Comparison of ENCODE assay signal across 27 mouse cellular contexts in the genomic region with DNA sequence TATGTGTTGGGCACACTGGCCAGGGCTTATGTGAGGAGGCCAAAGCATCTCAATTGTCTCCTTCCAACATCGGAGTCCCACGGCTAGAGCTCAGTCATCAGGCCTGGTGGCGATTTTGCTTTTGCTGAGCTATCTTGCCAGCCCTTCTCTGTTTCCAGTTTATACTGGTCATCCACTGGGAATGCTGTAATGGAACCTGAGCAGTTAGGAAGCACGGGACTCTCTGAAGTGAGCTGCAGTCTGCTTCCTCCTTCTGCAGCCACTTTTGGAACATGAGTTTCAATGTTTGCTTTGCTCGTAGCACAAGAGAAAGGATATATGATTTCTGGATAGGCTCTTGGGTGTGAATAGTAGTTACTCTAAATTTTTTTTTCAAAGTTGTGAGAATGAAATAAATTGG. TPM values are rescaled to one million over a fixed set of nuclear protein-coding genes. Genes with fewer than 3 reads are reported as not detected.
A peak's percentile ranks its signal among the peaks of the same experiment; 100 is the strongest.
DNase-seq lines count a peak whose midpoint lies in the region; ATAC-seq and TF ChIP-seq lines count a peak whose summit lies in the region.
"Had no signal": no experiment of that assay in that cellular context is flagged by ENCODE, and none has a peak within 500 bp of the region (broad histone marks: within the 10 kb centered on the region; RNA-seq: fewer than 3 reads in every experiment).

No protein-coding gene starts in this region.

- in situ Hi-C loops in ES-E14 (cut with MboI; ENCODE audit: low sequenced_read_pairs in 2 of 2, unreplicated experiment in 2 of 2) = no loop called here

- intact Hi-C loops in gastrocnemius, adult 2 months (cut with DNase I) = no loop called here

- no peak for ATAC-seq in liver, embryonic 13.5 days (ENCODE audit: low read depth)
- ATAC-seq in liver, embryonic 15.5 days (ENCODE audit: insufficient read depth) = no peak
- ATAC-seq: forebrain, embryonic 14.5 days; hindbrain, embryonic 16.5 days; intestine, embryonic 15.5 days had no signal

- H3K27ac ChIP-seq in gastrocnemius, adult 2 months = peak overlapping the region; percentile 99
- 0 out of 2 replicates have a peak overlapping the region, but pooled peaks have one; percentile 75 for H3K27ac ChIP-seq in liver, embryonic 13.5 days
- H3K27ac ChIP-seq in ES-E14 (ENCODE audit: insufficient read depth, low read depth, low read length, poor library complexity, severe bottlenecking) = no peak overlapping the region
- no peak overlapping the region for H3K27ac ChIP-seq in liver, embryonic 15.5 days (replicated peaks)
- H3K27ac ChIP-seq: embryonic facial prominence, embryonic 12.5 days; embryonic facial prominence, embryonic 15.5 days; heart, adult 2 months; heart, embryonic 10.5 days; heart, embryonic 15.5 days; hindbrain, embryonic 10.5 days; hindbrain, embryonic 13.5 days; intestine, embryonic 15.5 days had no signal

- TF ChIP-seq CTCF in gastrocnemius, adult 2 months (IDR thresholded peaks at IDR 0.05) = no peak

- H3K36me3 ChIP-seq in liver, embryonic 13.5 days = peaks cover 54% of the 10 kb centered on the region
- peaks cover 26% of the 10 kb centered on the region for H3K36me3 ChIP-seq in ES-E14 (ENCODE audit: control insufficient read depth, insufficient read depth, low read length, poor library complexity, severe bottlenecking)
- H3K36me3 ChIP-seq in liver, embryonic 15.5 days (replicated peaks) = peaks cover 43% of the 10 kb centered on the region

- peak; percentile 49 for DNase-seq in gastrocnemius, adult 2 months
- no peak for DNase-seq in gastrocnemius, adult 8-10 months (ENCODE audit: low spot score in 2 of 2)
- DNase-seq in liver, embryonic 13.5 days = no peak
- DNase-seq in liver (no peak), ES-E14 (ENCODE audit: low read depth, low spot score) (no peak)
- no peak for DNase-seq in cerebellum, adult 8-10 months
- DNase-seq: adrenal gland, postnatal 10 days; adrenal gland, postnatal 36 days; B cell, adult 2 months; cerebellum, adult 18-20 months; cerebellum, adult 9-11 months; cerebellum, postnatal 25 days; gastrocnemius, postnatal 25 days; heart, adult 2 months; heart, postnatal 10 days; heart, postnatal 36 days had no signal

- peak overlapping the region; percentile 20 for H3K4me3 ChIP-seq in gastrocnemius, adult 2 months
- no peak overlapping the region for H3K4me3 ChIP-seq in liver, embryonic 13.5 days (replicated peaks)
- no peak overlapping the region for H3K4me3 ChIP-seq in ES-E14 (ENCODE audit: insufficient read depth in 1 of 2, low read depth in 1 of 2, low read length in 2 of 2, poor library complexity in 1 of 2, severe bottlenecking in 1 of 2)
- H3K4me3 ChIP-seq in liver, embryonic 15.5 days (replicated peaks) = no peak overlapping the region
- H3K4me3 ChIP-seq: embryonic facial prominence, embryonic 12.5 days; embryonic facial prominence, embryonic 15.5 days; heart, adult 2 months; heart, embryonic 10.5 days; heart, embryonic 15.5 days; hindbrain, embryonic 10.5 days; hindbrain, embryonic 13.5 days; intestine, embryonic 15.5 days had no signal

- WGBS in liver, embryonic 13.5 days (ENCODE audit: insufficient replicate concordance) = 79% methylated on average over 5 of the region's 5 CpGs
- WGBS in liver, embryonic 15.5 days (ENCODE audit: insufficient replicate concordance) = 80% methylated on average over 5 of the region's 5 CpGs

- no peaks in the 10 kb centered on the region for H3K9me3 ChIP-seq in liver, embryonic 13.5 days (replicated peaks)
- no peaks in the 10 kb centered on the region for H3K9me3 ChIP-seq in ES-E14 (ENCODE audit: control insufficient read depth, insufficient read depth, low read depth, low read length)
- no peaks in the 10 kb centered on the region for H3K9me3 ChIP-seq in liver, embryonic 15.5 days (replicated peaks)
- H3K9me3 ChIP-seq: embryonic facial prominence, embryonic 12.5 days; embryonic facial prominence, embryonic 15.5 days; heart, embryonic 10.5 days; heart, embryonic 15.5 days; hindbrain, embryonic 10.5 days; hindbrain, embryonic 13.5 days; intestine, embryonic 15.5 days had no signal

- no peaks in the 10 kb centered on the region for H3K27me3 ChIP-seq in liver, embryonic 13.5 days
- H3K27me3 ChIP-seq in liver, embryonic 15.5 days = no peaks in the 10 kb centered on the region
- H3K27me3 ChIP-seq: embryonic facial prominence, embryonic 12.5 days; embryonic facial prominence, embryonic 15.5 days; heart, embryonic 15.5 days; hindbrain, embryonic 13.5 days; intestine, embryonic 15.5 days had no signal

- H3K9ac ChIP-seq in liver, embryonic 13.5 days = no peak overlapping the region
- H3K9ac ChIP-seq in ES-E14 (ENCODE audit: insufficient read depth, low read depth, low read length, poor library complexity, severe bottlenecking) = peak overlapping the region; percentile 16; the same call in 1 of the 2 replicates
- no peak overlapping the region for H3K9ac ChIP-seq in liver, embryonic 15.5 days
- H3K9ac ChIP-seq: embryonic facial prominence, embryonic 12.5 days; embryonic facial prominence, embryonic 15.5 days; heart, embryonic 15.5 days; hindbrain, embryonic 13.5 days; intestine, embryonic 15.5 days had no signal

- H3K4me1 ChIP-seq in liver, embryonic 13.5 days (replicated peaks) = peaks cover 58% of the 10 kb centered on the region
- peaks cover 0 to 3% of the 10 kb centered on the region in 2 experiments; a peak in 2 of 4 replicates for H3K4me1 ChIP-seq in ES-E14 (ENCODE audit: control insufficient read depth in 2 of 2, insufficient read depth in 2 of 2, low read length in 2 of 2, poor library complexity in 1 of 2)
- peaks cover 55% of the 10 kb centered on the region for H3K4me1 ChIP-seq in liver, embryonic 15.5 days (replicated peaks)

- H3K4me2 ChIP-seq in liver, embryonic 13.5 days = peak overlapping the region; percentile 95; the same call in 1 of the 2 replicates
- H3K4me2 ChIP-seq in liver, embryonic 15.5 days = peak overlapping the region; percentile 77; the same call in 1 of the 2 replicates
- H3K4me2 ChIP-seq: embryonic facial prominence, embryonic 12.5 days; embryonic facial prominence, embryonic 15.5 days; heart, embryonic 15.5 days; hindbrain, embryonic 13.5 days; intestine, embryonic 15.5 days had no signal

TF ChIP-seq in ES-E14, 5 proteins besides CTCF, POLR2A, EP300 and RAD21:
- no peak for TF ChIP-seq HCFC1 (IDR thresholded peaks at IDR 0.05; ENCODE audit: borderline replicate concordance, insufficient read depth, low read length)
- no peak for TF ChIP-seq CHD2 (IDR thresholded peaks at IDR 0.05; ENCODE audit: low read depth, low read length)

RNA-seq across cellular contexts. Expression of a gene that starts 5.4 kb away (rescaled TPM):
- 100 to 1,000 TPM; 378 to 400 TPM for total RNA-seq in gastrocnemius, adult 2 months (2021)
- total RNA-seq in gastrocnemius, adult 8-10 months (2022) = 100 to 1,000 TPM; 405 to 451 (median 426) TPM
- polyA plus RNA-seq in liver, embryonic 13.5 days (2015; fragmentation: Nextera tagmentation; extraction: Ambion mirVana) = 179 and 196 TPM in 2 replicates
- 559 and 680 TPM in 2 replicates for total RNA-seq in ES-E14 (2012; rRNA removed)
- 200 and 205 TPM in 2 replicates for polyA plus RNA-seq in liver, embryonic 15.5 days (2015; fragmentation: Nextera tagmentation; extraction: Ambion mirVana)

RNA-seq across cellular contexts. Expression of a gene that starts 36.1 kb away (rescaled TPM):
- 10 to 100 TPM in 1 of 2 experiments, 1 to 10 TPM in 1; 9.7 to 20.6 TPM for total RNA-seq in gastrocnemius, adult 2 months (2021)
- total RNA-seq in gastrocnemius, adult 8-10 months (2022) = 10 to 100 TPM in 3 of 4 experiments, 1 to 10 TPM in 1; 9.3 to 14.1 (median 11.8) TPM
- polyA plus RNA-seq in liver, embryonic 13.5 days (2015; fragmentation: Nextera tagmentation; extraction: Ambion mirVana) = 11.5 and 13.1 TPM in 2 replicates
- total RNA-seq in ES-E14 (2012; rRNA removed) = 36.3 and 60.0 TPM in 2 replicates
- 8.2 and 8.7 TPM in 2 replicates for polyA plus RNA-seq in liver, embryonic 15.5 days (2015; fragmentation: Nextera tagmentation; extraction: Ambion mirVana)
- total RNA-seq: granulocyte monocyte progenitor cell, adult 5-6 weeks had no signal

RNA-seq across cellular contexts. Expression of a gene that starts 58.9 kb away (rescaled TPM):
- total RNA-seq in gastrocnemius, adult 2 months (2021) = 10 to 100 TPM; 67.6 to 68.5 TPM
- 10 to 100 TPM; 70.4 to 74.4 (median 71.9) TPM for total RNA-seq in gastrocnemius, adult 8-10 months (2022)
- 74.1 and 91.0 TPM in 2 replicates for polyA plus RNA-seq in liver, embryonic 13.5 days (2015; fragmentation: Nextera tagmentation; extraction: Ambion mirVana)
- 35.7 and 42.7 TPM in 2 replicates for total RNA-seq in ES-E14 (2012; rRNA removed)
- 71.6 and 76.7 TPM in 2 replicates for polyA plus RNA-seq in liver, embryonic 15.5 days (2015; fragmentation: Nextera tagmentation; extraction: Ambion mirVana)

RNA-seq across cellular contexts. Expression of a gene that starts 59.1 kb away (rescaled TPM):
- total RNA-seq in gastrocnemius, adult 2 months (2021) = 1 to 10 TPM; 7.4 to 7.7 TPM
- 1 to 10 TPM; 6.5 to 7.6 (median 6.8) TPM for total RNA-seq in gastrocnemius, adult 8-10 months (2022)
- 19.8 and 22.1 TPM in 2 replicates for polyA plus RNA-seq in liver, embryonic 13.5 days (2015; fragmentation: Nextera tagmentation; extraction: Ambion mirVana)
- 35.2 and 42.5 TPM in 2 replicates for total RNA-seq in ES-E14 (2012; rRNA removed)
- polyA plus RNA-seq in liver, embryonic 15.5 days (2015; fragmentation: Nextera tagmentation; extraction: Ambion mirVana) = 14.8 and 15.1 TPM in 2 replicates

Comparison
In these comparisons a context has a peak if more than half of its experiments do, and no peak if none do; other contexts are left out.
1. H3K27ac ChIP-seq: peak in gastrocnemius, adult 2 months (single experiment) and liver, embryonic 13.5 days (single experiment); none in ES-E14 (single experiment) and liver, embryonic 15.5 days (single experiment).